ENCODE assay signal across 34 mouse cellular contexts in the genomic region with DNA sequence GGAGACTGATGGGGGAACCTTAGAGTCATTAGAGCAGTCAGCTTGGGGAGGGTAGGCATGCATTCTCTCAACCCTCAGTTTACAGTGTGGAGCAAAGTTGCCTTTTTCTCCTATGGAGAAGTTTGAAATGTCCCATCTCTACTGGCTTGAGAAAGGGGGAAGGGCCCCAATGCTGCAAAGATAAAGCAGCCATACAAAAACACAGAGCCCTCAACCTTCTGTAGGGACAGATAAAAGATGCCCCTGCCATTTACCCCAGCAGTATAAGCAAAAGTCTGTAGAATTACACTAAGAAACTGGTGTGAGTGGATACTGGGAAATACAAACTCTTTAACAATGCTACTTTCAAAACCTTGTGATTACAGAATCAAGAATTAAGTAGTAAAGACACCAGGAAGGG.
"Had no signal": no experiment of that assay in that cellular context is flagged by ENCODE, and none has a peak within 500 bp of the region (broad histone marks: within the 10 kb centered on the region; RNA-seq: fewer than 3 reads in every experiment).

No protein-coding gene starts in this region.

- H3K9me3 ChIP-seq: heart, embryonic 10.5 days; heart, embryonic 12.5 days; heart, embryonic 13.5 days; heart, embryonic 15.5 days; hindbrain, embryonic 10.5 days; hindbrain, embryonic 12.5 days; hindbrain, embryonic 13.5 days; hindbrain, embryonic 15.5 days; intestine, embryonic 15.5 days; kidney, embryonic 15.5 days had no signal

- DNase-seq: heart, postnatal 14 days; heart, postnatal 36 days; heart, postnatal 4 days; kidney, adult 11 months; kidney, adult 18-20 months; kidney, adult 2 months; kidney, adult 8-10 months; kidney, adult 9 months; kidney, postnatal 10 days; kidney, postnatal 14 days; kidney, postnatal 25 days; kidney, postnatal 36 days; kidney, postnatal 4 days; layer of hippocampus, adult 9-11 months; layer of hippocampus, postnatal 36 days had no signal

- H3K27me3 ChIP-seq: heart, embryonic 12.5 days; heart, embryonic 13.5 days; heart, embryonic 15.5 days; hindbrain, embryonic 12.5 days; hindbrain, embryonic 13.5 days; hindbrain, embryonic 15.5 days; intestine, embryonic 15.5 days; kidney, embryonic 15.5 days had no signal

- H3K9ac ChIP-seq: heart, embryonic 12.5 days; heart, embryonic 13.5 days; heart, embryonic 15.5 days; hindbrain, embryonic 12.5 days; hindbrain, embryonic 13.5 days; hindbrain, embryonic 14.5 days; hindbrain, embryonic 15.5 days; intestine, embryonic 15.5 days; kidney, embryonic 15.5 days had no signal

- H3K4me1 ChIP-seq: heart, embryonic 10.5 days; heart, embryonic 12.5 days; heart, embryonic 13.5 days; heart, embryonic 15.5 days; hindbrain, embryonic 10.5 days; hindbrain, embryonic 12.5 days; hindbrain, embryonic 13.5 days; hindbrain, embryonic 15.5 days; intestine, embryonic 15.5 days; kidney, embryonic 15.5 days had no signal

- H3K4me3 ChIP-seq: heart, embryonic 10.5 days; heart, embryonic 12.5 days; heart, embryonic 13.5 days; heart, embryonic 15.5 days; hindbrain, embryonic 10.5 days; hindbrain, embryonic 12.5 days; hindbrain, embryonic 13.5 days; hindbrain, embryonic 15.5 days; intestine, embryonic 15.5 days; kidney, embryonic 15.5 days; layer of hippocampus, adult 2 months had no signal

- H3K4me2 ChIP-seq: heart, embryonic 11.5 days; heart, embryonic 12.5 days; heart, embryonic 13.5 days; heart, embryonic 15.5 days; hindbrain, embryonic 12.5 days; hindbrain, embryonic 13.5 days; hindbrain, embryonic 14.5 days; hindbrain, embryonic 15.5 days; intestine, embryonic 15.5 days; kidney, embryonic 15.5 days had no signal

- H3K27ac ChIP-seq: heart, embryonic 10.5 days; heart, embryonic 13.5 days; heart, embryonic 15.5 days; hindbrain, embryonic 10.5 days; hindbrain, embryonic 12.5 days; hindbrain, embryonic 13.5 days; hindbrain, embryonic 14.5 days; hindbrain, embryonic 15.5 days; hindbrain, postnatal 0 days; intestine, embryonic 15.5 days; kidney, embryonic 15.5 days; kidney, postnatal 0 days; layer of hippocampus, adult 2 months had no signal

- H3K36me3 ChIP-seq: heart, embryonic 10.5 days; heart, embryonic 12.5 days; heart, embryonic 13.5 days; heart, embryonic 15.5 days; hindbrain, embryonic 10.5 days; hindbrain, embryonic 12.5 days; hindbrain, embryonic 13.5 days; hindbrain, embryonic 15.5 days; intestine, embryonic 15.5 days; kidney, embryonic 15.5 days had no signal

- ATAC-seq: hindbrain, embryonic 16.5 days; hindbrain, postnatal 0 days; inflammation-experienced regulatory T-cells, adult 6 months; intestine, embryonic 15.5 days; intestine, embryonic 16.5 days; intestine, postnatal 0 days had no signal
